In genomic region chr10:86341589-86341988, GRCm38 (mm10) we compare ENCODE assay signal across 8 mouse cellular contexts. TPM values are rescaled to one million over a fixed set of nuclear protein-coding genes. Genes with fewer than 3 reads are reported as not detected.
A peak's percentile ranks its signal among the peaks of the same experiment; 100 is the strongest.
DNase-seq lines count a peak whose midpoint lies in the region.

No protein-coding gene starts in this region.

- intact Hi-C loops in left cerebral cortex, postnatal 36 days (cut with DNase I), result loop anchor here (5.0 kb wide), 1 partner anchor 39 kb away; the partner anchor contains the start of gene Timp3

- DNase-seq in testis, postnatal 14 days (ENCODE audit: low spot score), result peak; percentile 20
- DNase-seq in testis, postnatal 10 days (ENCODE audit: low spot score), result no peak
- DNase-seq in heart, adult 9 months (ENCODE audit: low spot score in 2 of 2), result peak; percentile 92 to 97
- peak; percentile 63 to 73 for DNase-seq in kidney, postnatal 4 days
- peak; percentile 68 for DNase-seq in yolk sac, embryonic 10.5 days (ENCODE audit: low spot score)
- DNase-seq in Muller cell, postnatal 12 days (ENCODE audit: inconsistent ontology term), result no peak
- DNase-seq in left cerebral cortex, postnatal 36 days (ENCODE audit: low spot score in 2 of 2), result no peak
- no peak for DNase-seq in layer of hippocampus, postnatal 36 days

RNA-seq across cellular contexts. Expression of gene Timp3, which starts 41.4 kb away (rescaled TPM):
- 10 to 100 TPM; 53.4 to 70.4 TPM for total RNA-seq in left cerebral cortex, postnatal 36 days (2021)
- 10 to 100 TPM; 49.2 to 60.3 TPM for total RNA-seq in layer of hippocampus, postnatal 36 days (2021)

Comparison
In these comparisons a context has a peak if more than half of its experiments do, and no peak if none do; other contexts are left out.
1. DNase-seq: peak in testis, postnatal 14 days (single experiment), heart, adult 9 months (2 of 2), kidney, postnatal 4 days (2 of 2) and yolk sac, embryonic 10.5 days (single experiment); none in testis, postnatal 10 days (single experiment), Muller cell, postnatal 12 days (single experiment), left cerebral cortex, postnatal 36 days (0 of 2) and layer of hippocampus, postnatal 36 days (0 of 2).